Mouse (Mus musculus) forebrain, postnatal 0 days (tissue): ENCODE data around the gene Nuak1. TPM values are rescaled to one million over a fixed set of nuclear protein-coding genes. Genes with fewer than 3 reads are reported as not detected.
A peak's percentile ranks its signal among the peaks of the same experiment; 100 is the strongest.

Experiments used
- ATAC-seq: fragments of 200-750 bp; cut with Nextera tagmentation; 2 replicates; pipeline ENCODE4 v1.8.0; 2017; ENCODE audit warnings: mild to moderate bottlenecking, moderate library complexity
- DNase-seq: peaks from one replicate; pipeline ENCODE4 v3.0.0-alpha.2; 2015
- H3K27ac ChIP-seq: fragments of 300-500 bp; sonication (generic); 2 replicates; pipeline ENCODE4 v1.5.1; 2014; ENCODE audit warnings: low read depth, mild to moderate bottlenecking, antibody characterized with exemption, low read length, moderate library complexity, mixed read lengths
- H3K27me3 ChIP-seq: fragments of 300-500 bp; sonication (generic); 2 replicates; pipeline ENCODE4 v1.6.1; 2014; ENCODE audit warnings: mild to moderate bottlenecking, low read length, mixed read lengths; ENCODE audit not compliant: insufficient read depth
- H3K36me3 ChIP-seq: fragments of 300-500 bp; sonication (generic); 2 replicates; pipeline ENCODE4 v1.6.1; 2014; ENCODE audit warnings: mild to moderate bottlenecking, moderate library complexity; ENCODE audit not compliant: insufficient read depth
- H3K4me1 ChIP-seq: fragments of 300-500 bp; sonication (generic); 2 replicates; pipeline ENCODE4 v1.6.1; 2014; ENCODE audit warnings: antibody characterized with exemption; ENCODE audit not compliant: insufficient read depth
- H3K4me2 ChIP-seq: fragments of 300-500 bp; sonication (generic); 2 replicates; pipeline ENCODE4 v1.6.1; 2014; ENCODE audit warnings: low read depth, mild to moderate bottlenecking, moderate library complexity
- H3K4me3 ChIP-seq: fragments of 300-500 bp; sonication (generic); 2 replicates; pipeline ENCODE4 v1.5.1; 2014; ENCODE audit warnings: low read depth, low read length, mixed read lengths
- H3K9ac ChIP-seq: fragments of 300-500 bp; sonication (generic); 2 replicates; pipeline ENCODE4 v1.6.1; 2014; ENCODE audit warnings: mild to moderate bottlenecking
- H3K9me3 ChIP-seq: fragments of 300-500 bp; sonication (generic); 2 replicates; pipeline ENCODE4 v1.6.1; 2016; ENCODE audit warnings: low read length
- CTCF ChIP-seq: sonication (generic); IDR thresholded peaks from 2 replicates; pipeline ENCODE4 v1.5.1; 2016; ENCODE audit warnings: antibody characterized with exemption, control low read depth, low read depth
- WGBS: fragments of 180-500 bp; shearing (Covaris S2); extraction: QIAGEN DNeasy Blood & Tissue Kit; methylation state at CpG from one replicate; pipeline ENCODE4 v1.1.7; 2014; 5-methylcytosine and 5-hydroxymethylcytosine counted together
- polyA plus RNA-seq: library from polyadenylated mRNA; unstranded; fragments of >200 nt; fragmentation: Nextera tagmentation; extraction: Ambion mirVana; gene quantifications from 2 replicates; pipeline ENCODE4 v1.2.1, GENCODE M21; 2015
- total RNA-seq: library from RNA; depleted of rRNA; stranded (reverse); fragments of >200 nt; gene quantifications from 2 replicates; pipeline ENCODE4 v1.2.3, GENCODE M21; 2014

Nuak1 gene
- total and polyA plus RNA-seq, 2 experiments from 2014 or later, result 3.7 to 28.7 TPM

DNA sequence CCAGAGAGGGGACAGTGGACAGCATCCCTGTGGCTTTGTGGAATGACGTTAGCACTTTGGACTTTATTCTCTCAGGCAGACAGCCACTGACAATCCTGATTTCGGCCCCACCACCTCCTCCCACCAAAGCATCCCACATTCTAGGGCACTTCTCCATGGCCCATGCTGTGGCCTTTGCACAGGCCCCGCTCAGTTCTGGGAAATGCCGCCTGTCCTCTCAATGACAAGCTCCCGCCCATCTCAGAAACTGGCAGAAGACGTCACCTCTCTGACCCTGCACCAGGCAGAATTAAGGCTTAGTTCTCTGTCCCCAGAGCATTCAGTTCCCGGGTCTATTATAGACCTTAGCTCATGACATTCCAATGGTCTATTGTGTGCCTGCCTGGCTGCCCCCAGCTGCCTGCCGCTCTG lies 7.0 kb upstream of the Nuak1 start:
- ATAC-seq (peak; percentile 12; the same call in 1 of the 2 replicates), DNase-seq (no peak)
- no peak for TF ChIP-seq CTCF
- Histone ChIP-seq H3K9me3 (no peaks in the 10 kb centered on the region), H3K27me3 (no peaks in the 10 kb centered on the region), H3K27ac (no peak overlapping the region), H3K36me3 (no peaks in the 10 kb centered on the region), H3K4me1 (0 out of 2 replicates have a peak, but pooled peaks cover 1% of the 10 kb centered on the region), H3K4me3 (no peak overlapping the region), H3K9ac (no peak overlapping the region), H3K4me2 (no peak overlapping the region)
- WGBS, result 9% methylated on average over 8 of the region's 8 CpGs

DNA sequence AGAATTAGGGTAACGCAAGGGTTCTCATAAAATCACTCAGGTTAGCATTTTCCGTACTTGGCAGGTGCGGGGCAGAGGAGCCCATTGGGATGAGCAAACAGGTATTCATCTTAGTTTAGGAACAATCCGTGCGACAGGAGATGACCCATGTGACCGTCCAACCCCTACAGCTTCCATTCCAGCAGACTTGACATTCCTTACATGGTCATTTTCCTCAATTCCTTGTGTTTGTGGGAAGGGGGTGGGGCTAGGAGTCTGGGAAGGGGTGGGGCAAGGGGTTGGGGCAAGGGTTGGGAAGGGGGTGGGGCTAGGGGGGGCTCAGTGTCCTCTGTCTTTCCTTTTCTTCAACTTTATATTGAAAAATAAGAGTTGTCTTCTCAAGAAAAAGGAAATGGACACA lies 6.3 kb upstream of the Nuak1 start:
- Histone ChIP-seq H3K4me2 (no peak overlapping the region), H3K9ac (no peak overlapping the region), H3K27me3 (no peaks in the 10 kb centered on the region), H3K4me3 (no peak overlapping the region), H3K27ac (no peak overlapping the region), H3K9me3 (no peaks in the 10 kb centered on the region), H3K36me3 (no peaks in the 10 kb centered on the region), H3K4me1 (peaks cover 9% of the 10 kb centered on the region)
- DNase-seq (no peak), ATAC-seq (no peak)
- 81% methylated on average over 6 of the region's 6 CpGs for WGBS
- no peak for TF ChIP-seq CTCF

DNA sequence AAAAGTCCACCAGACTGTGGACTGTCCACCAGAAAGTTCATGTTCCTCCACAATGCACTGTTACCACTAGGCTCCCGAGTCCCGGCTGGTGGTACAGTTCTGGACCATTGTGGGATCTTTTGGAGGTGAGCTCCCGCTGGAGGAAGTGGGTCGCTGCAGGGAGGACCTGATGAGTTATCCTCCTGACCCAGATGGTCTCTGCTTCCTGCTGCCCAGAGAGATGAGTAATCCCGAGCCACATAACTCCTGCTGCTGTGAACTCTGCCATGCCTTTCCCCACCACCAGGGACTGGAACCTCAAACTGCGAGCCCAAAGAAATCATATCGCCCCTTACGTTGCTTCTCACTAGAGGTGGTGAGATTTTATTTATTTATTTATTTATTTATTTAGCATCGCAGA lies 4.0 kb upstream of the Nuak1 start:
- peak; percentile 43 for TF ChIP-seq CTCF
- WGBS, result 82% methylated on average over 9 of the region's 9 CpGs
- H3K4me3 ChIP-seq, result no peak overlapping the region
- H3K27ac ChIP-seq, result no peak overlapping the region
- no peaks in the 10 kb centered on the region for H3K36me3 ChIP-seq
- H3K27me3 ChIP-seq, result no peaks in the 10 kb centered on the region
- no peak overlapping the region for H3K4me2 ChIP-seq
- H3K9ac ChIP-seq, result no peak overlapping the region
- ATAC-seq (no peak), DNase-seq (no peak)
- H3K4me1 ChIP-seq, result peaks cover 12% of the 10 kb centered on the region
- H3K9me3 ChIP-seq, result no peaks in the 10 kb centered on the region

DNA sequence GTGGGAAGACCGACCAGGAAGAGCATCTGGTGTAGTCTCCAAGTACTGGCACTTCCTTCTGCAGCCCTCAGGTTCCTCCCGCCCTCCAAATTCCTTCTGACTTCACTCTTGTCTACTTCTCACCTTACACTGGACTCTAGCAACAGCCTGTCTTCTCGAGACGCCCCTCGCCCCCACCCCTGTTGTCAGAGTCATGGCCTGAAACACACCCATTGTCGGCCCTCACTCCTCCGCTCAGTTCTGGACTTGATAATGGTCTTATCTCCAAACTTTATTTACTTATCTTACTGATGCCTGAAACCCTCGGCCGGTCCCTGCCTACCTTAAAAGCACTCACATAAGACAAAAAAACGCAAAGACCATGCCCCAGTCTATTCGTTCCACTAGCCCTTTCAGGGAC lies 1.4 kb upstream of the Nuak1 start:
- H3K4me3 ChIP-seq, result peak overlapping the region; percentile 82
- WGBS, result 16% methylated on average over 11 of the region's 11 CpGs
- H3K4me2 ChIP-seq, result peak overlapping the region; percentile 90
- no peaks in the 10 kb centered on the region for H3K9me3 ChIP-seq
- TF ChIP-seq CTCF, result no peak
- peak overlapping the region; percentile 98 for H3K27ac ChIP-seq
- H3K4me1 ChIP-seq, result peaks cover 12% of the 10 kb centered on the region
- H3K36me3 ChIP-seq, result no peaks in the 10 kb centered on the region
- peak overlapping the region; percentile 98 for H3K9ac ChIP-seq
- no peaks in the 10 kb centered on the region for H3K27me3 ChIP-seq
- ATAC-seq, result no peak
- DNase-seq, result no peak

DNA sequence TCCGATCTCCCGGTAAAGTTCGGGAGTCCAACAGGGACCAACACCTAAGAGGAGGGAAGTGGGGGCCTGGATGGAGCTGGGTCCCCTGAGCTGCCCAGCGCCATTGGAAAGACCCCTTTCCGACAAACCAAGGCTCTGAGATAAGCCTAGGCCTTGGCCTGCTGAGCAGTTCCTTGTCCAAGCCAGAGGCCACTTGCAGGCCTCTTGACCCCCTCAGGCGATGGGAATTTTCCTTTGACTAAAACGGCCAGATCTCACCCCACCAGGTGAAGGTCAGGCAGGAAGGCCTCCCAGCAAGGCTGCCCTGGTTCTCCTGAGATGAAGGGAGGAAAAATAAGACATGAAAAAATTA lies 1.0 kb upstream of the Nuak1 start:
- H3K27me3 ChIP-seq, result no peaks in the 10 kb centered on the region
- no peaks in the 10 kb centered on the region for H3K36me3 ChIP-seq
- ATAC-seq (no peak), DNase-seq (no peak)
- peak overlapping the region; percentile 90 for H3K4me2 ChIP-seq
- peak overlapping the region; percentile 98 for H3K9ac ChIP-seq
- WGBS, result 0% methylated on average over 7 of the region's 7 CpGs
- no peak for TF ChIP-seq CTCF
- peak overlapping the region; percentile 98 for H3K27ac ChIP-seq
- H3K9me3 ChIP-seq, result no peaks in the 10 kb centered on the region
- H3K4me1 ChIP-seq, result peaks cover 12% of the 10 kb centered on the region
- peak overlapping the region; percentile 82 for H3K4me3 ChIP-seq

DNA sequence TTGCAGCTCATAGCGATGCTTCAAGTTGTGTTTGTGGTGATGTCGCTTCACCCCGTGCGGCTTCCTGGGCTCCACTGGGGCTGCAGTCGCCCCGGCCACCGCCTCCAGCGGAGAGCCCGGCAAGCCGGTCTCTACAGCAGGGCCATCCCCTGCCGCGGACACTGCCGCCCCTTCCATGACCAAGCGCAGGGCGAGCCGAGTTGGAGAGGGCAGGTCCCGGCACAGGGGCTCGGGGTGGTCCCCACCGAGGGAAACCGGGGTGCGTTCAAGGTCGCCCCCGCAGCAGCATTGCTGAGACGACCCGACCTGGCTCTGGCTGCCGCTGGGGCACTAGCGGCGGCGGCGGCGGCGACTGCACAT lies 236 bp downstream of the Nuak1 start:
- H3K27me3 ChIP-seq, result no peaks in the 10 kb centered on the region
- H3K36me3 ChIP-seq, result no peaks in the 10 kb centered on the region
- peak overlapping the region; percentile 82 for H3K4me3 ChIP-seq
- peak overlapping the region; percentile 98 for H3K9ac ChIP-seq
- peak overlapping the region; percentile 90 for H3K4me2 ChIP-seq
- H3K4me1 ChIP-seq, result peaks cover 15% of the 10 kb centered on the region
- under 1% methylated on average over 25 of the region's 32 CpGs for WGBS
- DNase-seq (no peak), ATAC-seq (peak; percentile 8; the same call in 1 of the 2 replicates)
- no peak; the same call in 1 of the 2 replicates for TF ChIP-seq CTCF
- peak overlapping the region; percentile 98 for H3K27ac ChIP-seq
- no peaks in the 10 kb centered on the region for H3K9me3 ChIP-seq

DNA sequence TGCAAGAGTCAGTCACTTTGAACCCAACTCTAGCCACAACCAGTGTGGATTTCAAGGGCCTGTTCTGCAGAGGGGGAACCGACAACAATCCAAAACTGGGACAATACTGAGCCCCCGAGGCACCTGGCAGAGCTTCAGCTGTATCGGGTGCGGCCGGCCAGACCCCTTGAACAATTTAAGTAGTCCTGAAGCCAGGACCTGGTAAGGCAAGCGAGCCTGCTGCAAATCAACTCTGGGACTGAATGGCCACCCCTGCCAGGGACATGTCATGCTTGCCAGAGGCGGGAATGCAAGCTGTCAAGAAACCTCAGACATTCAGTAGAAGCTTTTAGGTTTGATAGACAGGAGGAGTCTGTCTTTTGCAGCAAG lies 1.2 kb downstream of the Nuak1 start:
- Histone ChIP-seq H3K36me3 (no peaks in the 10 kb centered on the region), H3K4me2 (peak overlapping the region; percentile 90), H3K27me3 (no peaks in the 10 kb centered on the region), H3K4me3 (peak overlapping the region; percentile 82), H3K9me3 (no peaks in the 10 kb centered on the region), H3K4me1 (peaks cover 17% of the 10 kb centered on the region), H3K9ac (peak overlapping the region; percentile 98), H3K27ac (peak overlapping the region; percentile 98)
- no peak for TF ChIP-seq CTCF
- DNase-seq, result peak; percentile 41
- 4% methylated on average over 7 of the region's 7 CpGs for WGBS
- no peak for ATAC-seq
